Mouse (Mus musculus): Measurements from ENCODE around the gene Ptpn5. TPM values are rescaled to one million over a fixed set of nuclear protein-coding genes. Genes with fewer than 3 reads are reported as not detected.

Ptpn5 gene
- polyA plus RNA-seq, 1 experiment from 2014 or later = 1.2 TPM

- no peak overlapping the region for H3K27ac ChIP-seq (ENCODE audit: low read length)
- no peak overlapping the region for H3K4me2 ChIP-seq (replicated peaks; ENCODE audit: low read depth, low read length)
- no peaks in the 10 kb centered on the region for H3K4me1 ChIP-seq (ENCODE audit: insufficient read depth, low read depth, low read length)
- H3K36me3 ChIP-seq (ENCODE audit: insufficient read depth, low read length) = no peaks in the 10 kb centered on the region
- 71% methylated on average over 6 of the region's 6 CpGs for WGBS
- H3K4me3 ChIP-seq (ENCODE audit: low read depth, low read length) = no peak overlapping the region
- TF ChIP-seq CTCF (IDR thresholded peaks at IDR 0.05) (no peak), EP300 (IDR thresholded peaks at IDR 0.05) (no peak)
- H3K27me3 ChIP-seq (replicated peaks; ENCODE audit: insufficient read depth, low read length) = no peaks in the 10 kb centered on the region
- H3K9ac ChIP-seq (replicated peaks; ENCODE audit: low read depth) = no peak overlapping the region
- no peak for ATAC-seq
- DNase-seq (ENCODE audit: low spot score) = no peak
- H3K9me3 ChIP-seq (ENCODE audit: low read length) = no peaks in the 10 kb centered on the region
Measured at GRCm38 (mm10) chr7:47116666-47117065, 16.8 kb downstream of the Ptpn5 start.

- no peak for TF ChIP-seq EP300 (IDR thresholded peaks at IDR 0.05)
- no peak for TF ChIP-seq CTCF (IDR thresholded peaks at IDR 0.05)
- Histone ChIP-seq H3K9me3 (ENCODE audit: low read length) (no peaks in the 10 kb centered on the region), H3K4me3 (ENCODE audit: low read depth, low read length) (no peak overlapping the region), H3K27me3 (replicated peaks; ENCODE audit: insufficient read depth, low read length) (no peaks in the 10 kb centered on the region), H3K9ac (replicated peaks; ENCODE audit: low read depth) (no peak overlapping the region), H3K36me3 (ENCODE audit: insufficient read depth, low read length) (no peaks in the 10 kb centered on the region), H3K4me1 (ENCODE audit: insufficient read depth, low read depth, low read length) (no peaks in the 10 kb centered on the region), H3K27ac (ENCODE audit: low read length) (no peak overlapping the region), H3K4me2 (replicated peaks; ENCODE audit: low read depth, low read length) (no peak overlapping the region)
- no peak for ATAC-seq
- WGBS = 75% methylated on average over 2 of the region's 2 CpGs
- no peak for DNase-seq (ENCODE audit: low spot score)
Measured at GRCm38 (mm10) chr7:47115491-47115890, 18.0 kb downstream of the Ptpn5 start.

GRCm38 (mm10) chr7:47113383-47113782, 20.1 kb downstream of the Ptpn5 start:
- no peaks in the 10 kb centered on the region for H3K9me3 ChIP-seq (ENCODE audit: low read length)
- ATAC-seq (no peak), DNase-seq (ENCODE audit: low spot score) (no peak)
- no peaks in the 10 kb centered on the region for H3K36me3 ChIP-seq (ENCODE audit: insufficient read depth, low read length)
- no peak overlapping the region for H3K4me3 ChIP-seq (ENCODE audit: low read depth, low read length)
- H3K9ac ChIP-seq (replicated peaks; ENCODE audit: low read depth) = no peak overlapping the region
- no peaks in the 10 kb centered on the region for H3K4me1 ChIP-seq (ENCODE audit: insufficient read depth, low read depth, low read length)
- H3K27ac ChIP-seq (ENCODE audit: low read length) = no peak overlapping the region
- WGBS = 81% methylated on average over 7 of the region's 7 CpGs
- H3K4me2 ChIP-seq (replicated peaks; ENCODE audit: low read depth, low read length) = no peak overlapping the region
- TF ChIP-seq EP300 (IDR thresholded peaks at IDR 0.05) (no peak), CTCF (IDR thresholded peaks at IDR 0.05) (no peak)
- no peaks in the 10 kb centered on the region for H3K27me3 ChIP-seq (replicated peaks; ENCODE audit: insufficient read depth, low read length)

- DNase-seq (ENCODE audit: low spot score) = no peak
- H3K27ac ChIP-seq (ENCODE audit: low read length) = no peak overlapping the region
- no peak for ATAC-seq
- H3K27me3 ChIP-seq (replicated peaks; ENCODE audit: insufficient read depth, low read length) = no peaks in the 10 kb centered on the region
- WGBS = 87% methylated on average over 5 of the region's 5 CpGs
- no peaks in the 10 kb centered on the region for H3K36me3 ChIP-seq (ENCODE audit: insufficient read depth, low read length)
- H3K4me3 ChIP-seq (ENCODE audit: low read depth, low read length) = no peak overlapping the region
- H3K9ac ChIP-seq (replicated peaks; ENCODE audit: low read depth) = no peak overlapping the region
- TF ChIP-seq EP300 (IDR thresholded peaks at IDR 0.05) (no peak), CTCF (IDR thresholded peaks at IDR 0.05) (no peak)
- no peaks in the 10 kb centered on the region for H3K9me3 ChIP-seq (ENCODE audit: low read length)
- no peak overlapping the region for H3K4me2 ChIP-seq (replicated peaks; ENCODE audit: low read depth, low read length)
- no peaks in the 10 kb centered on the region for H3K4me1 ChIP-seq (ENCODE audit: insufficient read depth, low read depth, low read length)
Measured at GRCm38 (mm10) chr7:47112036-47112435, 21.4 kb downstream of the Ptpn5 start.

GRCm38 (mm10) chr7:47111121-47111520, 22.4 kb downstream of the Ptpn5 start:
- no peak overlapping the region for H3K4me3 ChIP-seq (ENCODE audit: low read depth, low read length)
- H3K27me3 ChIP-seq (replicated peaks; ENCODE audit: insufficient read depth, low read length) = no peaks in the 10 kb centered on the region
- no peak overlapping the region for H3K27ac ChIP-seq (ENCODE audit: low read length)
- WGBS = 66% methylated on average over 3 of the region's 3 CpGs
- ATAC-seq = no peak
- no peaks in the 10 kb centered on the region for H3K36me3 ChIP-seq (ENCODE audit: insufficient read depth, low read length)
- no peaks in the 10 kb centered on the region for H3K9me3 ChIP-seq (ENCODE audit: low read length)
- TF ChIP-seq EP300 (IDR thresholded peaks at IDR 0.05) (no peak), CTCF (IDR thresholded peaks at IDR 0.05) (no peak)
- H3K4me1 ChIP-seq (ENCODE audit: insufficient read depth, low read depth, low read length) = no peaks in the 10 kb centered on the region
- no peak overlapping the region for H3K9ac ChIP-seq (replicated peaks; ENCODE audit: low read depth)
- no peak for DNase-seq (ENCODE audit: low spot score)
- H3K4me2 ChIP-seq (replicated peaks; ENCODE audit: low read depth, low read length) = no peak overlapping the region

GRCm38 (mm10) chr7:47110511-47110910, 23.0 kb downstream of the Ptpn5 start:
- ATAC-seq (peak; percentile 36), DNase-seq (ENCODE audit: low spot score) (peak; percentile 63)
- H3K9me3 ChIP-seq (ENCODE audit: low read length) = no peaks in the 10 kb centered on the region
- TF ChIP-seq EP300 (IDR thresholded peaks at IDR 0.05) = 0 out of 2 replicates have a peak, but pooled peaks have one; percentile 13
- TF ChIP-seq CTCF (IDR thresholded peaks at IDR 0.05) = no peak
- no peak overlapping the region for H3K4me3 ChIP-seq (ENCODE audit: low read depth, low read length)
- H3K27ac ChIP-seq (ENCODE audit: low read length) = no peak overlapping the region
- no peaks in the 10 kb centered on the region for H3K4me1 ChIP-seq (ENCODE audit: insufficient read depth, low read depth, low read length)
- H3K9ac ChIP-seq (replicated peaks; ENCODE audit: low read depth) = no peak overlapping the region
- H3K27me3 ChIP-seq (replicated peaks; ENCODE audit: insufficient read depth, low read length) = no peaks in the 10 kb centered on the region
- H3K36me3 ChIP-seq (ENCODE audit: insufficient read depth, low read length) = no peaks in the 10 kb centered on the region
- WGBS = 38% methylated on average over 7 of the region's 7 CpGs
- H3K4me2 ChIP-seq (replicated peaks; ENCODE audit: low read depth, low read length) = no peak overlapping the region

GRCm38 (mm10) chr7:47108779-47109189, 24.7 kb downstream of the Ptpn5 start:
- 81% methylated on average over 13 of the region's 13 CpGs for WGBS
- Histone ChIP-seq H3K4me3 (ENCODE audit: low read depth, low read length) (no peak overlapping the region), H3K9me3 (ENCODE audit: low read length) (no peaks in the 10 kb centered on the region), H3K4me2 (replicated peaks; ENCODE audit: low read depth, low read length) (no peak overlapping the region), H3K4me1 (ENCODE audit: insufficient read depth, low read depth, low read length) (no peaks in the 10 kb centered on the region), H3K36me3 (ENCODE audit: insufficient read depth, low read length) (no peaks in the 10 kb centered on the region), H3K27me3 (replicated peaks; ENCODE audit: insufficient read depth, low read length) (no peaks in the 10 kb centered on the region), H3K9ac (replicated peaks; ENCODE audit: low read depth) (no peak overlapping the region), H3K27ac (ENCODE audit: low read length) (no peak overlapping the region)
- peak; percentile 40 for ATAC-seq
- DNase-seq (ENCODE audit: low spot score) = peak; percentile 39
- no peak for TF ChIP-seq EP300 (IDR thresholded peaks at IDR 0.05)
- TF ChIP-seq CTCF (IDR thresholded peaks at IDR 0.05) = no peak
